Mouse (Mus musculus) lung, embryonic 14.5 days (tissue): Measurements from ENCODE around the gene Rft1. TPM values are rescaled to one million over a fixed set of nuclear protein-coding genes. Genes with fewer than 3 reads are reported as not detected.

ENCODE experiments used
- ATAC-seq: fragments of 200-750 bp; cut with Nextera tagmentation; 2 replicates; pipeline ENCODE4 v1.8.0; 2017; ENCODE audit warnings: mild to moderate bottlenecking, moderate TSS enrichment, moderate library complexity; ENCODE audit not compliant: insufficient read depth
- DNase-seq: peaks from one replicate; pipeline ENCODE4 v3.0.0-alpha.2; 2015
- H3K27ac ChIP-seq: fragments of 300-500 bp; sonication (generic); 2 replicates; pipeline ENCODE4 v1.5.1; 2014; ENCODE audit warnings: low read depth, mild to moderate bottlenecking, moderate library complexity
- H3K27me3 ChIP-seq: fragments of 300-500 bp; sonication (generic); 2 replicates; pipeline ENCODE4 v1.6.1; 2014; ENCODE audit warnings: low read length, control low read depth; ENCODE audit not compliant: insufficient read depth
- H3K36me3 ChIP-seq: fragments of 300-500 bp; sonication (generic); 2 replicates; pipeline ENCODE4 v1.6.1; 2014; ENCODE audit warnings: control low read depth; ENCODE audit not compliant: insufficient read depth
- H3K4me1 ChIP-seq: fragments of 300-500 bp; sonication (generic); 2 replicates; pipeline ENCODE4 v1.6.1; 2014; ENCODE audit warnings: antibody characterized with exemption, control low read depth; ENCODE audit not compliant: insufficient read depth
- H3K4me2 ChIP-seq: fragments of 300-500 bp; sonication (generic); 2 replicates; pipeline ENCODE4 v1.6.1; 2014; ENCODE audit warnings: mild to moderate bottlenecking
- H3K4me3 ChIP-seq: fragments of 300-500 bp; sonication (generic); 2 replicates; pipeline ENCODE4 v1.5.1; 2014; ENCODE audit warnings: low read depth, low read length
- H3K9ac ChIP-seq: fragments of 300-500 bp; sonication (generic); 2 replicates; pipeline ENCODE4 v1.6.1; 2014
- H3K9me3 ChIP-seq: fragments of 300-500 bp; sonication (generic); 2 replicates; pipeline ENCODE4 v1.6.1; 2016; ENCODE audit warnings: low read depth, low read length, control low read depth
- CTCF ChIP-seq: IDR thresholded peaks from 2 replicates; pipeline ENCODE4 v1.5.1; 2016; ENCODE audit warnings: antibody characterized with exemption, low read depth
- WGBS: fragments of 180-500 bp; shearing (Covaris S2); extraction: QIAGEN DNeasy Blood & Tissue Kit; methylation state at CpG from one replicate; pipeline ENCODE4 v1.1.7; 2014; 5-methylcytosine and 5-hydroxymethylcytosine counted together
- polyA plus RNA-seq: library from polyadenylated mRNA; unstranded; fragments of >200 nt; fragmentation: Nextera tagmentation; extraction: Ambion mirVana; gene quantifications from 2 replicates; pipeline ENCODE4 v1.2.1, GENCODE M21; 2014

The Rft1 gene
- polyA plus RNA-seq, 1 experiment from 2014 or later, result 18.0 TPM

DNA sequence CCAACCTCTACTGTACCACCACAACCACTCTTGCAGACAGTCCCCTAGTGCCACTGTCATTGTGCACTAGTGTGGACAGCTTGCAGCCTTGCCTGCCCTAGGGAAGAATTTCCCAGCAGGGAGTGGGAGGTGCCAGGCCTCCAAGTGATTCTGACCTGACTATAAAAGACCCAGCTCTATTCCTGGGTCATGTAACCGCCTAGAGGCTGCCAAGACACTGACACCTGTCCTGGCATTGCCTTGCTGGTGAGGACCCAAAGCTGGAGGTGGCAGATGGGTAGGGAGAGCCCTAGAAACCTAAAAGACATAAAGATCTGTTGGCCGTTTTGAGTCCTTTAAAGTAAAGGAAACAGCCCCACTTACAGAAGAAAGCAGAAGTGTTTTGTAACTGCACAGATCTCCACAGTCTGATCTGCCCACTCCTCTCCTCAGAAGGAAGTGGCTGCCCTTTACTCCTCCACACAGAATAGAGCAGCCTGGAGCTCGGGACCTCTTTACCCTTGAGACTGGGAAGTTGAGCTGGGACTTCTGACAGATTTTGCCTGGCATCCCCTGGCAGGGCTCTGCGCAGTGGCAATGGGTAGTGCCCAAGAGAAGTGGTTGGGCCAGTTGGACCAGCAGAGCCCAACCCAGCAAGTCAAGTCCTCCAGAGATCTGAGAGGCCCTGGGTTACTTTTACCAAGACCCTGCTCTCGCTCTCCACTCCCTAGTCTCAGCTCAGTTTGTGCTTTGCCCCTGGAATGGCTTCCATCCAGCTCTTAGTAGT lies 23.2 kb upstream of the Rft1 start:
- DNase-seq, result peak; percentile 51
- Histone ChIP-seq H3K36me3 (no peaks in the 10 kb centered on the region), H3K27ac (peak overlapping the region; percentile 77), H3K27me3 (no peaks in the 10 kb centered on the region), H3K4me1 (peaks cover 4% of the 10 kb centered on the region; the same call in 1 of the 2 replicates), H3K9me3 (no peaks in the 10 kb centered on the region), H3K4me2 (peak overlapping the region; percentile 12; the same call in 1 of the 2 replicates), H3K4me3 (no peak overlapping the region), H3K9ac (no peak overlapping the region)
- ATAC-seq, result no peak
- no peak for TF ChIP-seq CTCF
- WGBS, result 55% methylated on average over 5 of the region's 5 CpGs

DNA sequence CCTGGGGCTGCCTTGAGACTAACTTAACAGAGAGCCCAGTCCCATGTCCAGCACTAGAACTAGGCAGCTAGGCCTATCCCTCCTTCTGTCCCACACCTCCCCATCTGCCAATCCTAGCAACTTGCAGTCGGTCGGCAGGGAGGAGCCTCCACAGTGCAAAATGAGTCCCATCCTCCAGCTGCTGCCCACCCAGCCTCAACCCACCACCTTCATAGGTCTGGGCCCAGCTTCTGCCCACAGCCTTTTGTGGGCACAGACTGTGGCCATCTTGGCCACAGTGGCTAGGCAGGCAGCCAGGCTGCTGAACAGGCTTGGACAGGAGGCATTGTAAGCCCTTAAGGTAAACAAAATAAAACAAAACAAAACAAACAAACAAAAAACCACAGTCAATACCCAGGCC lies 22.3 kb upstream of the Rft1 start:
- ATAC-seq, result no peak
- Histone ChIP-seq H3K36me3 (no peaks in the 10 kb centered on the region), H3K4me1 (peaks cover 4% of the 10 kb centered on the region; the same call in 1 of the 2 replicates), H3K9ac (no peak overlapping the region), H3K4me3 (no peak overlapping the region), H3K4me2 (no peak overlapping the region), H3K9me3 (no peaks in the 10 kb centered on the region), H3K27me3 (no peaks in the 10 kb centered on the region), H3K27ac (peak overlapping the region; percentile 77)
- DNase-seq, result no peak
- TF ChIP-seq CTCF, result no peak
- WGBS, result 39% methylated on average over 2 of the region's 2 CpGs

DNA sequence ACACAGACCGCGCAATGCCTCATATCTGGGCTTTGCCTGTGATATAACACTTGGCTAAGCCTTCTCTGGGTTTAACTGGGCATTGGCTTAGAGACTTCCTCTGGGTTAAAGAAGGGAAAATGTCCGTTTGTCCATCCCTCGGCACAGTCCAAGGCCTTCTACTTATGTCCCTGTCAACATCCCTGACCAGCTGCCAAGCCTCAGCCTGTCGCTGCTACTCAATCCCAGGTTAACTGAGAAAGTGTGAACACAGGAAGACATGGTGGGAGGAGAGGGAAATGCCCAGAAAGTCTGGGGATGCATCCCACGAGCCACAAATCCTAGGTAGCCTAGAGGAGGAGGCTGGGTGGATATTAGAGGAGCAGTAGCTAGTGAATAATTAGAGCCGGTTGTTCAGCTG lies 20.5 kb upstream of the Rft1 start:
- DNase-seq, result no peak
- H3K4me2 ChIP-seq, result no peak overlapping the region
- no peak overlapping the region for H3K27ac ChIP-seq
- TF ChIP-seq CTCF, result no peak
- no peak overlapping the region for H3K4me3 ChIP-seq
- ATAC-seq, result no peak
- no peaks in the 10 kb centered on the region for H3K36me3 ChIP-seq
- no peaks in the 10 kb centered on the region for H3K27me3 ChIP-seq
- H3K4me1 ChIP-seq, result peaks cover 4% of the 10 kb centered on the region; the same call in 1 of the 2 replicates
- 66% methylated on average over 7 of the region's 7 CpGs for WGBS
- no peaks in the 10 kb centered on the region for H3K9me3 ChIP-seq
- no peak overlapping the region for H3K9ac ChIP-seq

DNA sequence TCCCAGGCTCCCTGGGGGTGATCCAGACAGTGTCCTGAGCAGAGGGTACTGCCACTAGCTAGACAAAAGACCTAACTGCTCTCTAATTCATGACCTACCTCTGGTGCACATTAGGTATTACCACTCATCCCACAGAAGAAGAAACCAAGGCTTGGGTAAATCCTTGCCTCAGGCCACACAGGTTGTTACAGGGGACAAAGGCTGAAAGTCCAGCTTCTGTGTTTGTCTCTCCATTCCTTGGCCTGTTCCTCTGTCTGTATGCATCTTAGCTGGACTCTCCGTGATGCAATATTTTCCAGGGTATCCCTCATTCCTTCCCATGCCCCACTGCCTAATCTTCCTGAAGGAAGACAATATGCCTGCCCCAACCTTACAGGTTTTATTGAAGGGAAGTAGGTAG lies 19.7 kb upstream of the Rft1 start:
- Histone ChIP-seq H3K9me3 (no peaks in the 10 kb centered on the region), H3K27ac (no peak overlapping the region), H3K36me3 (no peaks in the 10 kb centered on the region), H3K27me3 (no peaks in the 10 kb centered on the region), H3K4me3 (no peak overlapping the region), H3K9ac (no peak overlapping the region), H3K4me1 (peaks cover 4% of the 10 kb centered on the region; the same call in 1 of the 2 replicates), H3K4me2 (no peak overlapping the region)
- ATAC-seq (no peak), DNase-seq (no peak)
- 77% methylated on average over 1 of the region's 1 CpGs for WGBS
- no peak for TF ChIP-seq CTCF

DNA sequence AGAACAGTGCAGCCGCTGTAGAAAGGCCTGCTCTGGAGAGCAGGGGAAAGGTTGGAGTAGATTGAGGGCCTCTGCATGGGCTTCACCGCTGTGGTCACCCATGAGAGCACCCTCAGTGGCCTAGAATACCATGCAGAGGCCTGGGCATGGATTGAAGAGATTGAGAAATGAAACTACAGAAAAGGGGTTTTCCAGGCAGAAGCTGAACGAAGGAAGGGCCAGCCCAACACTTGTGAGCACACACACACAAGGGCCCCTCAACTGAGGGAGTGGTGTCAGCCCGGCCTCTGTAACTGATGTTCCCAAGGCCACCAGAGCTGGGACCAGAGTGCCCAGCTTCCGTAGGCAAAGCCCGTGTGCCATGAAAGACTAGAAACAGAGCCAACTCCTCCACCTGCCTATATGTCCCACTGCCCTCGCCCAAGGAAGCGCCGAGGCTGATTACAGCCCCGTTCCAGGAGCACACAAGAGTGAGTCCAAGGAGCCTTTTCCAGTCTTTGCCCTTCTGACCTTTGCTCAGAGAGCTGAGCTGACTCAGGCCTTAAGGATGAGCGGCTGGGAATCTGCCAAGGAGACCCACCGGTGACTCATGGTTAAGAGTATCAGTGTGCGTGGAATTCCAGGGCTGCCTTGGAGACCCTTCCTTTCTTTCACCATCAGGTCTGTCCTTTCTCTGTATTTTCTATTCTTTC lies 18.8 kb upstream of the Rft1 start:
- Histone ChIP-seq H3K4me1 (peaks cover 4% of the 10 kb centered on the region; the same call in 1 of the 2 replicates), H3K9me3 (no peaks in the 10 kb centered on the region), H3K4me2 (no peak overlapping the region), H3K27ac (no peak overlapping the region), H3K4me3 (no peak overlapping the region), H3K27me3 (no peaks in the 10 kb centered on the region), H3K36me3 (no peaks in the 10 kb centered on the region), H3K9ac (no peak overlapping the region)
- 73% methylated on average over 13 of the region's 13 CpGs for WGBS
- ATAC-seq (no peak), DNase-seq (no peak)
- TF ChIP-seq CTCF, result no peak

DNA sequence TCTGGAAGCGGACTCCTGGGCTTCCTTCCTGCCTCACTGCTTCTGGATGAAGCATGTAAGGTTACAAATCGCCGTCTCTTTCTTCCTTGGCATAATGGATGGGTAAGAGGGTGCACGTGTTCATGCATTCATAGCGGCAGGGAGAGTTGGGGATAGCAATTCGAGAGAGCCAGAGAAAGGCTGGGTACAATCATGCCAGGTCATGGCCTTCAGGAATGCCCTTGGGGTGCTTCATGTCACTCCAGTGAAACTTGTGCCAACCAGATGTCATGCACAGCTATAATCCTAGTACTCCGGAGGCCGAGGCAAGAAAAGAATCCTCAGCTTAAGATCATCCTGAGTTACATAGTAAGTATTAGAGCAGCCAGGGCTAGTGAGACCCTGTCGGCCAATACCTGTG lies 17.7 kb upstream of the Rft1 start:
- no peak for ATAC-seq
- no peak overlapping the region for H3K4me3 ChIP-seq
- TF ChIP-seq CTCF, result no peak
- WGBS, result 76% methylated on average over 9 of the region's 9 CpGs
- peaks cover 4% of the 10 kb centered on the region; the same call in 1 of the 2 replicates for H3K4me1 ChIP-seq
- H3K4me2 ChIP-seq, result no peak overlapping the region
- no peak for DNase-seq
- no peaks in the 10 kb centered on the region for H3K36me3 ChIP-seq
- H3K27me3 ChIP-seq, result no peaks in the 10 kb centered on the region
- no peak overlapping the region for H3K9ac ChIP-seq
- H3K9me3 ChIP-seq, result no peaks in the 10 kb centered on the region
- H3K27ac ChIP-seq, result no peak overlapping the region

DNA sequence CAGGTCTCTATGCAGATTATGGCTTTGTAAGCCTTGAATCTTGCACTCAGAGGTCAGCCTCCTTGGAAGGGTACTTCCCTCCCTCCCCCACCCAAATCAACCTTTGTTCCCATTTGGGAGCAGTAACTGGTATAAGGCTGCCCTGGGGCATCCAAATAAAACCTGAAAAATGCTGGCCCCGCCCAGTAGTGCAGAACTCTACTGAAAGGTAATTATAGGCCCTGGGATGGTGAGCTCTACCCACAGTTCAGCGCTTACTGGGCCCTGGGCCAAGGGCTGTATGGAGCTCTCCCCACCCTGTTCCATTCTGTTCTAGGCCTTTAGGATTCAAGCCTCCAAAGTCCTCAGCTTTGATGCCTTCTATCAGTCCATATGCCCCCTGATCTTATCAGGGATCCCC lies 17.1 kb upstream of the Rft1 start:
- no peak for DNase-seq
- no peaks in the 10 kb centered on the region for H3K36me3 ChIP-seq
- 63% methylated on average over 2 of the region's 2 CpGs for WGBS
- no peak overlapping the region for H3K9ac ChIP-seq
- H3K4me3 ChIP-seq, result no peak overlapping the region
- no peaks in the 10 kb centered on the region; the same call in 1 of the 2 replicates for H3K4me1 ChIP-seq
- H3K9me3 ChIP-seq, result no peaks in the 10 kb centered on the region
- no peak for TF ChIP-seq CTCF
- no peaks in the 10 kb centered on the region for H3K27me3 ChIP-seq
- no peak for ATAC-seq
- no peak overlapping the region for H3K4me2 ChIP-seq
- H3K27ac ChIP-seq, result no peak overlapping the region
